Mouse (Mus musculus) forebrain, embryonic 16.5 days (tissue): ENCODE results near the gene Rab12. TPM values are rescaled to one million over a fixed set of nuclear protein-coding genes. Genes with fewer than 3 reads are reported as not detected.

Source experiments
- polyA plus RNA-seq: library from polyadenylated mRNA; unstranded; fragments of >200 nt; fragmentation: Nextera tagmentation; extraction: Ambion mirVana; gene quantifications from 2 replicates; pipeline ENCODE4 v1.2.1, GENCODE M21; 2015

Rab12 gene
- polyA plus RNA-seq, 1 experiment from 2014 or later: 73.6 TPM

Other genes with a start within 250 kb of the Rab12 start
- 33.1 and 44.3 TPM in 2 replicates for gene Mtcl1, start 70.0 kb downstream of the Rab12 start, polyA plus RNA-seq
- not detected in 2 replicates for gene Themis3, start 74.9 kb upstream of the Rab12 start, polyA plus RNA-seq